ENCODE assay signal across 15 mouse cellular contexts in the genomic region with DNA sequence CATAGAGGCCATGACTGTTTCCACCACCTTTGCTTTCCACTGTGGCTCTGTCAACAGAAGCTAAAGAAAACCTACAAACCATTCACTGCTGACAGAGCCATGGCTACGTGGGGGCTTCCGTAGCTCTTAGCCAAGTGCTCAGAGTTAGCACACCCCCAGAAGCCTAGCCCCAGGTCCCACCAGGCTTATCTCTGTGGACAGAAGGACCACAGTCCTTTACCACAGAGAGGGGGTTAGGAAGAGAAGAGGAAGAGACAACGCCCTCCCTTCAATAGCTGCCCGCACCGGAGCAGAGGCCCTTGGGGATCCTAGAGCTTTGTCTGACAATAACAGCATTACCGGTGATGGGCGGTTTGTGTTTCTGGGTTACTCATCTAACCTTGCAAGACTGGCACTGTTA. TPM values are rescaled to one million over a fixed set of nuclear protein-coding genes. Genes with fewer than 3 reads are reported as not detected.
A peak's percentile ranks its signal among the peaks of the same experiment; 100 is the strongest.
DNase-seq lines count a peak whose midpoint lies in the region; ATAC-seq lines count a peak whose summit lies in the region.
"Had no signal": no experiment of that assay in that cellular context is flagged by ENCODE, and none has a peak within 500 bp of the region (broad histone marks: within the 10 kb centered on the region; RNA-seq: fewer than 3 reads in every experiment).

No protein-coding gene starts in this region.

- no peaks in the 10 kb centered on the region for H3K9me3 ChIP-seq in heart, embryonic 16.5 days (replicated peaks; ENCODE audit: control insufficient read depth, low read length)
- no peaks in the 10 kb centered on the region for H3K9me3 ChIP-seq in liver, embryonic 16.5 days (replicated peaks; ENCODE audit: control insufficient read depth, low read length)
- H3K9me3 ChIP-seq: embryonic facial prominence, embryonic 15.5 days; neural tube, embryonic 12.5 days had no signal

- 64% methylated on average over 7 of the region's 7 CpGs for WGBS in heart, embryonic 16.5 days
- 8% methylated on average over 7 of the region's 7 CpGs for WGBS in liver, embryonic 16.5 days (ENCODE audit: insufficient replicate concordance)

- H3K4me3 ChIP-seq in heart, embryonic 16.5 days (ENCODE audit: low read length) = no peak overlapping the region
- no peak overlapping the region for H3K4me3 ChIP-seq in liver, embryonic 16.5 days (ENCODE audit: low read depth, low read length)
- H3K4me3 ChIP-seq: embryonic facial prominence, embryonic 15.5 days; neural tube, embryonic 12.5 days had no signal

- no peak overlapping the region for H3K9ac ChIP-seq in heart, embryonic 16.5 days (ENCODE audit: low read length)
- H3K9ac ChIP-seq in liver, embryonic 16.5 days (ENCODE audit: low read depth, low read length) = no peak overlapping the region
- H3K9ac ChIP-seq: embryonic facial prominence, embryonic 15.5 days; neural tube, embryonic 12.5 days had no signal

- no peaks in the 10 kb centered on the region for H3K27me3 ChIP-seq in heart, embryonic 16.5 days (ENCODE audit: control insufficient read depth, insufficient read depth, low read length)
- H3K27me3 ChIP-seq in liver, embryonic 16.5 days (ENCODE audit: control insufficient read depth, insufficient read depth, low read depth, low read length) = no peaks in the 10 kb centered on the region
- H3K27me3 ChIP-seq: embryonic facial prominence, embryonic 15.5 days; neural tube, embryonic 12.5 days; Patski had no signal

- no peak overlapping the region for H3K4me2 ChIP-seq in heart, embryonic 16.5 days (ENCODE audit: low read depth, low read length)
- 0 out of 2 replicates have a peak overlapping the region, but pooled peaks have one; percentile 42 for H3K4me2 ChIP-seq in liver, embryonic 16.5 days (ENCODE audit: low read depth, low read length)
- H3K4me2 ChIP-seq: embryonic facial prominence, embryonic 15.5 days; neural tube, embryonic 12.5 days had no signal

- ATAC-seq in heart, embryonic 16.5 days (replicated peaks; ENCODE audit: extremely low read depth, insufficient read depth, low FRiP score) = peak; percentile 29
- peak; percentile 50 for ATAC-seq in liver, embryonic 16.5 days (ENCODE audit: low read depth)
- ATAC-seq: Patski had no signal

- intact Hi-C loops in heart, postnatal 10 days (cut with DNase I) = no loop called here

- peak; percentile 97 for DNase-seq in heart, adult 11 months
- no peak for DNase-seq in heart, postnatal 10 days
- DNase-seq in 416B (ENCODE audit: low read depth) = peak; percentile 97
- no peak for DNase-seq in layer of hippocampus, postnatal 25 days (ENCODE audit: extremely low spot score in 1 of 2, low spot score in 1 of 2)
- DNase-seq in embryo, embryonic 9.5 days (ENCODE audit: extremely low spot score) = no peak
- DNase-seq in kidney, adult 8-10 months = no peak
- DNase-seq: adrenal gland, postnatal 14 days; cerebellum, adult 2 months; left cerebral cortex, postnatal 4 days; thymus, postnatal 14 days had no signal

- H3K4me1 ChIP-seq in heart, embryonic 16.5 days (ENCODE audit: control insufficient read depth, insufficient read depth, low read length) = peaks cover 6% of the 10 kb centered on the region
- H3K4me1 ChIP-seq in liver, embryonic 16.5 days (ENCODE audit: control insufficient read depth, low read depth, low read length) = peaks cover 48% of the 10 kb centered on the region

- H3K27ac ChIP-seq in heart, embryonic 16.5 days (ENCODE audit: low read length) = no peak overlapping the region
- peak overlapping the region; percentile 86 for H3K27ac ChIP-seq in liver, embryonic 16.5 days (ENCODE audit: low read length)
- H3K27ac ChIP-seq: embryonic facial prominence, embryonic 15.5 days; neural tube, embryonic 12.5 days had no signal

- no peaks in the 10 kb centered on the region for H3K36me3 ChIP-seq in heart, embryonic 16.5 days (ENCODE audit: control insufficient read depth, insufficient read depth)
- H3K36me3 ChIP-seq in liver, embryonic 16.5 days (ENCODE audit: control insufficient read depth, insufficient read depth) = no peaks in the 10 kb centered on the region
- H3K36me3 ChIP-seq: embryonic facial prominence, embryonic 15.5 days had no signal

RNA-seq across cellular contexts. Expression of a gene that starts 14.3 kb away (rescaled TPM):
- 10 to 100 TPM; 18.0 to 19.5 TPM for total RNA-seq in heart, postnatal 10 days (2021)
- polyA plus RNA-seq in heart, embryonic 16.5 days (2015; fragmentation: Nextera tagmentation; extraction: Ambion mirVana) = 1.8 and 3.6 TPM in 2 replicates
- 3.7 and 5.7 TPM in 2 replicates for polyA plus RNA-seq in liver, embryonic 16.5 days (2015; fragmentation: Nextera tagmentation; extraction: Ambion mirVana)
- 10 to 100 TPM; 95.8 to 97.0 TPM for total RNA-seq in layer of hippocampus, postnatal 25 days (2021)

RNA-seq across cellular contexts. Expression of a gene that starts 34.3 kb away (rescaled TPM):
- 10 to 100 TPM; 47.0 to 50.0 TPM for total RNA-seq in heart, postnatal 10 days (2021)
- polyA plus RNA-seq in heart, embryonic 16.5 days (2015; fragmentation: Nextera tagmentation; extraction: Ambion mirVana) = 70.2 and 81.8 TPM in 2 replicates
- 62.3 and 68.2 TPM in 2 replicates for polyA plus RNA-seq in liver, embryonic 16.5 days (2015; fragmentation: Nextera tagmentation; extraction: Ambion mirVana)
- total RNA-seq in layer of hippocampus, postnatal 25 days (2021) = 10 to 100 TPM; 48.3 to 54.0 TPM

RNA-seq across cellular contexts. Expression of a gene that starts 40.1 kb away (rescaled TPM):
- total RNA-seq in heart, postnatal 10 days (2021) = not detected
- polyA plus RNA-seq in heart, embryonic 16.5 days (2015; fragmentation: Nextera tagmentation; extraction: Ambion mirVana) = 0.17 TPM in 1 of 2 replicates, not detected in the other
- polyA plus RNA-seq in liver, embryonic 16.5 days (2015; fragmentation: Nextera tagmentation; extraction: Ambion mirVana) = 0.25 and 0.94 TPM in 2 replicates
- under 1 TPM in 1 of 2 experiments, not detected in 1; 0.20 TPM for total RNA-seq in layer of hippocampus, postnatal 25 days (2021)
- total RNA-seq: left cerebral cortex, postnatal 4 days had no signal
- polyA plus RNA-seq: neural tube, embryonic 12.5 days had no signal

Comparison
In these comparisons a context has a peak if more than half of its experiments do, and no peak if none do; other contexts are left out.
1. DNase-seq: peak in heart, adult 11 months (single experiment) and 416B (single experiment); none in heart, postnatal 10 days (0 of 2), layer of hippocampus, postnatal 25 days (0 of 2), embryo, embryonic 9.5 days (single experiment) and kidney, adult 8-10 months (0 of 2).
2. RNA of a gene that starts 14.3 kb away (total RNA-seq): 95.8 to 97.0 TPM in layer of hippocampus, postnatal 25 days; 18.0 to 19.5 TPM in heart, postnatal 10 days; every median in the first group is over 4 times any median in the second.